Mouse (Mus musculus): Measurements from ENCODE around the gene Olfr1053. TPM values are rescaled to one million over a fixed set of nuclear protein-coding genes. Genes with fewer than 3 reads are reported as not detected.
"Not testable (repeated sequence)": the region's sequence is repeated elsewhere in the genome, so short reads cannot be mapped to it uniquely, and the experiment has no call there.

Gene Olfr1053
- not detected in 2 replicates for polyA plus RNA-seq (2015; fragmentation: Nextera tagmentation; extraction: Ambion mirVana)

GRCm38 (mm10) chr2:86315184-86315583 lies at the start of gene Olfr1053:
Gene Olfr1053 (minus strand): TSS chr2:86315284.
- TF ChIP-seq CTCF (IDR thresholded peaks at IDR 0.05; ENCODE audit: low read depth) = no peak
- no peak within 1 kb of the TSS for H3K9ac ChIP-seq (ENCODE audit: low read depth, low read length)
- no peak within 1 kb of the TSS for H3K27ac ChIP-seq
- no peaks in the 10 kb centered on the region for H3K36me3 ChIP-seq (ENCODE audit: insufficient read depth, low read length)
- no peaks in the 10 kb centered on the region for H3K9me3 ChIP-seq (replicated peaks; ENCODE audit: low read length)
- no peaks in the 10 kb centered on the region for H3K27me3 ChIP-seq (ENCODE audit: insufficient read depth, low read length)
- ATAC-seq (replicated peaks; ENCODE audit: low FRiP score, low read depth) = no peak
- no peak within 1 kb of the TSS for H3K4me3 ChIP-seq (replicated peaks; ENCODE audit: low read depth, low read length)
- WGBS = 68% methylated on average over 3 of the region's 3 CpGs
- H3K4me1 ChIP-seq (replicated peaks; ENCODE audit: insufficient read depth, low read length) = no peaks in the 10 kb centered on the region
- no peak within 1 kb of the TSS for H3K4me2 ChIP-seq (ENCODE audit: low read length)
- DNase-seq (ENCODE audit: low spot score) = no peak

DNA sequence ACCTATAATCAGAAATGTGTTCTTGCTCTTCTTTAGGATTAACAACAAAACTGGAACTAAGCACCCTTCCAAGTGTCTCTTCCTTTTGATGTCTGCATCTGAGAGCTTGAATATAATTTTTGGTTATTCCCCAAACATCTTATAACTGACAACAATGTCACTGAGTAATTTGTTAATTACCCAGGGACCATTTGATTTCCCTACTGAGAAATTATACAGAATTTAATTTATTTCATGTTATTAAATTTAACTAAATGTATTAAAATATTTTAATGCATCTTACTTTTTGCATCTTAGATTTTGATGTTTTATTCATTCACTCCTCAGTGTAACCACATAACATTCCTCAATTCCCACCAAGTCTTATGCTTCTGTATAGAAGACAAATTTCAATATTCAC lies 47.3 kb upstream of the Olfr1053 start, which contains the start of gene Olfr1056:
Olfr1056 (minus strand) TSS at position 101 of the 400 bp plus-strand sequence.
- Histone ChIP-seq H3K9ac (ENCODE audit: low read depth, low read length) (no peak within 1 kb of the TSS), H3K4me1 (replicated peaks; ENCODE audit: insufficient read depth, low read length) (no peaks in the 10 kb centered on the region), H3K4me2 (ENCODE audit: low read length) (no peak within 1 kb of the TSS), H3K27me3 (ENCODE audit: insufficient read depth, low read length) (no peaks in the 10 kb centered on the region), H3K36me3 (ENCODE audit: insufficient read depth, low read length) (no peaks in the 10 kb centered on the region), H3K9me3 (replicated peaks; ENCODE audit: low read length) (no peaks in the 10 kb centered on the region), H3K27ac (no peak within 1 kb of the TSS), H3K4me3 (replicated peaks; ENCODE audit: low read depth, low read length) (no peak within 1 kb of the TSS)
- no peak for TF ChIP-seq CTCF (IDR thresholded peaks at IDR 0.05; ENCODE audit: low read depth)
- DNase-seq (ENCODE audit: low spot score) (no peak), ATAC-seq (replicated peaks; ENCODE audit: low FRiP score, low read depth) (no peak)

GRCm38 (mm10) chr2:86351751-86352150 lies 36.7 kb upstream of the Olfr1053 start:
- not testable (repeated sequence) for H3K4me2 ChIP-seq (ENCODE audit: low read length); H3K4me1 ChIP-seq (replicated peaks; ENCODE audit: insufficient read depth, low read length); H3K36me3 ChIP-seq (ENCODE audit: insufficient read depth, low read length); H3K27me3 ChIP-seq (ENCODE audit: insufficient read depth, low read length); H3K9me3 ChIP-seq (replicated peaks; ENCODE audit: low read length); H3K27ac ChIP-seq; ATAC-seq (replicated peaks; ENCODE audit: low FRiP score, low read depth); H3K4me3 ChIP-seq (replicated peaks; ENCODE audit: low read depth, low read length); DNase-seq (ENCODE audit: low spot score); H3K9ac ChIP-seq (ENCODE audit: low read depth, low read length)
- 92% methylated on average over 1 of the region's 1 CpGs for WGBS

GRCm38 (mm10) chr2:86350184-86350583 lies 35.1 kb upstream of the Olfr1053 start, which contains the start of gene Olfr1055:
Gene Olfr1055 (minus strand): TSS chr2:86350284.
- no peaks in the 10 kb centered on the region for H3K36me3 ChIP-seq (ENCODE audit: insufficient read depth, low read length)
- H3K9me3 ChIP-seq (replicated peaks; ENCODE audit: low read length) = no peaks in the 10 kb centered on the region
- no peak within 1 kb of the TSS for H3K9ac ChIP-seq (ENCODE audit: low read depth, low read length)
- no peaks in the 10 kb centered on the region for H3K4me1 ChIP-seq (replicated peaks; ENCODE audit: insufficient read depth, low read length)
- H3K4me2 ChIP-seq (ENCODE audit: low read length) = no peak within 1 kb of the TSS
- ATAC-seq (replicated peaks; ENCODE audit: low FRiP score, low read depth) = no peak
- no peaks in the 10 kb centered on the region for H3K27me3 ChIP-seq (ENCODE audit: insufficient read depth, low read length)
- no peak for TF ChIP-seq CTCF (IDR thresholded peaks at IDR 0.05; ENCODE audit: low read depth)
- no peak within 1 kb of the TSS for H3K27ac ChIP-seq
- no peak within 1 kb of the TSS for H3K4me3 ChIP-seq (replicated peaks; ENCODE audit: low read depth, low read length)
- no peak for DNase-seq (ENCODE audit: low spot score)
- 76% methylated on average over 5 of the region's 5 CpGs for WGBS

DNA sequence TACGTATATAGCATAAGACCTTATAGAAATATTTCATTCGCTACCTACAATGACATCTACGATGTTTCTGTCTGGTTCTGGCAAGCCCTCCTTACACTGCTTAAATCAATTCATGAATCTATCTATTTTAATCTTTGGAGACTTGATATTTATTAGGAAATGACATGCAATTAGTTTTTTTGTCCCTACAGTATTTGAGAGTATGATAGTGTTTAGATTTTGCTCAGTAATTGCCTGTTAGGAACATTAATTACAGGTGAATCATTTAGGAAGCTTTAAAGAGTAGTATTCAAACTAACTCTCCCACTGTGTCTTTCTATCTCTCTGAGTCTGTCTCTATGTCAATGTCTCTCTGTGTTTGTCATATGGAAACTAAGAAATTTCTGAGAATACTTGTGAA lies 20.2 kb upstream of the Olfr1053 start, which contains the start of gene Olfr1054:
Olfr1054 (minus strand) TSS at position 101 of the 400 bp plus-strand sequence.
- H3K27me3 ChIP-seq (ENCODE audit: insufficient read depth, low read length) = no peaks in the 10 kb centered on the region
- H3K36me3 ChIP-seq (ENCODE audit: insufficient read depth, low read length) = no peaks in the 10 kb centered on the region
- TF ChIP-seq CTCF (IDR thresholded peaks at IDR 0.05; ENCODE audit: low read depth) = no peak
- DNase-seq (ENCODE audit: low spot score) (no peak), ATAC-seq (replicated peaks; ENCODE audit: low FRiP score, low read depth) (no peak)
- no peak within 1 kb of the TSS for H3K9ac ChIP-seq (ENCODE audit: low read depth, low read length)
- WGBS = 79% methylated on average over 3 of the region's 3 CpGs
- H3K4me1 ChIP-seq (replicated peaks; ENCODE audit: insufficient read depth, low read length) = no peaks in the 10 kb centered on the region
- H3K27ac ChIP-seq = no peak within 1 kb of the TSS
- no peak within 1 kb of the TSS for H3K4me3 ChIP-seq (replicated peaks; ENCODE audit: low read depth, low read length)
- H3K4me2 ChIP-seq (ENCODE audit: low read length) = no peak within 1 kb of the TSS
- no peaks in the 10 kb centered on the region for H3K9me3 ChIP-seq (replicated peaks; ENCODE audit: low read length)

- DNase-seq (ENCODE audit: low spot score) (no peak), ATAC-seq (replicated peaks; ENCODE audit: low FRiP score, low read depth) (no peak)
- Histone ChIP-seq H3K4me1 (replicated peaks; ENCODE audit: insufficient read depth, low read length) (no peaks in the 10 kb centered on the region), H3K4me3 (replicated peaks; ENCODE audit: low read depth, low read length) (no peak within 1 kb of the TSS), H3K4me2 (ENCODE audit: low read length) (no peak within 1 kb of the TSS), H3K27ac (no peak within 1 kb of the TSS), H3K36me3 (ENCODE audit: insufficient read depth, low read length) (no peaks in the 10 kb centered on the region), H3K9ac (ENCODE audit: low read depth, low read length) (no peak within 1 kb of the TSS), H3K27me3 (ENCODE audit: insufficient read depth, low read length) (no peaks in the 10 kb centered on the region), H3K9me3 (replicated peaks; ENCODE audit: low read length) (no peaks in the 10 kb centered on the region)
- no peak for TF ChIP-seq CTCF (IDR thresholded peaks at IDR 0.05; ENCODE audit: low read depth)
Measured at GRCm38 (mm10) chr2:86292155-86292554, 22.9 kb downstream of the Olfr1053 start, which contains the start of gene Olfr1052. Gene Olfr1052 (plus strand): TSS chr2:86292455.

DNA sequence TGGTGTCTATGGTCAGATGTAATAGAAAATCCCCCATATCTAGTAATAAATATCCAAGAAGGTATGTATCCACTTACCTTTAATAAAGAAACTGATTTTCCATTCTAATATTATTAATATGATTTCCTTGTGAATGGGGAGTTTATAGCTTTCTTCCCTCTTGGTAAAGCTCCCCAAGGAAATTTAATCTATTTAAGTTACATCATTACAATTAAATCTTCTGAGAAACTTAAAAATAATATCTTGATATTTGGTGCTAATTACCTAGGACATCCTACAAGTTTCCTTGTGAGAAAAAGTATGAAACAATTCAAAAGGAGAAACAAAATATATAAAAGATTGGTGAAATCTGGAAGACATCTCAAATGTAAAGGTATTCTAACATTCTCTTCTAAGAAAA lies 36.1 kb downstream of the Olfr1053 start, which contains the start of gene Olfr1051:
Olfr1051 (minus strand) TSS at position 101 of the 400 bp plus-strand sequence.
- not testable (repeated sequence) for H3K4me1 ChIP-seq (replicated peaks; ENCODE audit: insufficient read depth, low read length); H3K9me3 ChIP-seq (replicated peaks; ENCODE audit: low read length); DNase-seq (ENCODE audit: low spot score); H3K27me3 ChIP-seq (ENCODE audit: insufficient read depth, low read length); ATAC-seq (replicated peaks; ENCODE audit: low FRiP score, low read depth); H3K4me3 ChIP-seq (replicated peaks; ENCODE audit: low read depth, low read length); H3K9ac ChIP-seq (ENCODE audit: low read depth, low read length); H3K4me2 ChIP-seq (ENCODE audit: low read length); H3K36me3 ChIP-seq (ENCODE audit: insufficient read depth, low read length); H3K27ac ChIP-seq

Other genes with a start within 250 kb of the Olfr1053 start
- not detected in 2 replicates for gene Olfr1036, start 241.3 kb downstream of the Olfr1053 start, polyA plus RNA-seq (2015; fragmentation: Nextera tagmentation; extraction: Ambion mirVana)
- not detected in 2 replicates for gene Olfr1037, start 227.9 kb downstream of the Olfr1053 start, polyA plus RNA-seq (2015; fragmentation: Nextera tagmentation; extraction: Ambion mirVana)
- not detected in 2 replicates for gene Olfr1039, start 179.4 kb downstream of the Olfr1053 start, polyA plus RNA-seq (2015; fragmentation: Nextera tagmentation; extraction: Ambion mirVana)
- not detected in 2 replicates for gene Olfr1040, start 168.6 kb downstream of the Olfr1053 start, polyA plus RNA-seq (2015; fragmentation: Nextera tagmentation; extraction: Ambion mirVana)
- not detected in 2 replicates for gene Olfr1042, start 153.4 kb downstream of the Olfr1053 start, polyA plus RNA-seq (2015; fragmentation: Nextera tagmentation; extraction: Ambion mirVana)
- gene Olfr1043, start 147.8 kb downstream of the Olfr1053 start, polyA plus RNA-seq (2015; fragmentation: Nextera tagmentation; extraction: Ambion mirVana) = not detected in 2 replicates
- not detected in 2 replicates for gene Olfr1044, start 137.5 kb downstream of the Olfr1053 start, polyA plus RNA-seq (2015; fragmentation: Nextera tagmentation; extraction: Ambion mirVana)
- not detected in 2 replicates for gene Olfr52, start 129.6 kb downstream of the Olfr1053 start, polyA plus RNA-seq (2015; fragmentation: Nextera tagmentation; extraction: Ambion mirVana)
- not detected in 2 replicates for gene Olfr1045, start 112.3 kb downstream of the Olfr1053 start, polyA plus RNA-seq (2015; fragmentation: Nextera tagmentation; extraction: Ambion mirVana)
- gene Olfr1046, start 96.0 kb downstream of the Olfr1053 start, polyA plus RNA-seq (2015; fragmentation: Nextera tagmentation; extraction: Ambion mirVana) = not detected in 2 replicates
- gene Olfr1047, start 83.9 kb downstream of the Olfr1053 start, polyA plus RNA-seq (2015; fragmentation: Nextera tagmentation; extraction: Ambion mirVana) = not detected in 2 replicates
- not detected in 2 replicates for gene Olfr1048, start 75.0 kb downstream of the Olfr1053 start, polyA plus RNA-seq (2015; fragmentation: Nextera tagmentation; extraction: Ambion mirVana)
- gene Olfr1049, start 57.0 kb downstream of the Olfr1053 start, polyA plus RNA-seq (2015; fragmentation: Nextera tagmentation; extraction: Ambion mirVana) = not detected in 2 replicates
- gene Olfr1051, start 36.2 kb downstream of the Olfr1053 start, polyA plus RNA-seq (2015; fragmentation: Nextera tagmentation; extraction: Ambion mirVana) = not detected in 2 replicates
- gene Olfr1052, start 22.8 kb downstream of the Olfr1053 start, polyA plus RNA-seq (2015; fragmentation: Nextera tagmentation; extraction: Ambion mirVana) = not detected in 2 replicates
- not detected in 2 replicates for gene Olfr1054, start 20.1 kb upstream of the Olfr1053 start, polyA plus RNA-seq (2015; fragmentation: Nextera tagmentation; extraction: Ambion mirVana)
- gene Olfr1055, start 35.0 kb upstream of the Olfr1053 start, polyA plus RNA-seq (2015; fragmentation: Nextera tagmentation; extraction: Ambion mirVana) = not detected in 2 replicates
- gene Olfr1056, start 47.2 kb upstream of the Olfr1053 start, polyA plus RNA-seq (2015; fragmentation: Nextera tagmentation; extraction: Ambion mirVana) = not detected in 2 replicates
- not detected in 2 replicates for gene Olfr1057, start 63.1 kb upstream of the Olfr1053 start, polyA plus RNA-seq (2015; fragmentation: Nextera tagmentation; extraction: Ambion mirVana)
- gene Olfr1058, start 73.3 kb upstream of the Olfr1053 start, polyA plus RNA-seq (2015; fragmentation: Nextera tagmentation; extraction: Ambion mirVana) = not detected in 2 replicates
- gene Olfr1061, start 98.8 kb upstream of the Olfr1053 start, polyA plus RNA-seq (2015; fragmentation: Nextera tagmentation; extraction: Ambion mirVana) = not detected in 2 replicates
- not detected in 2 replicates for gene Olfr1062, start 111.5 kb upstream of the Olfr1053 start, polyA plus RNA-seq (2015; fragmentation: Nextera tagmentation; extraction: Ambion mirVana)
- gene Olfr1065, start 135.3 kb upstream of the Olfr1053 start, polyA plus RNA-seq (2015; fragmentation: Nextera tagmentation; extraction: Ambion mirVana) = not detected in 2 replicates
- gene Olfr1066, start 141.0 kb upstream of the Olfr1053 start, polyA plus RNA-seq (2015; fragmentation: Nextera tagmentation; extraction: Ambion mirVana) = not detected in 2 replicates
- not detected in 2 replicates for gene Olfr228, start 172.1 kb upstream of the Olfr1053 start, polyA plus RNA-seq (2015; fragmentation: Nextera tagmentation; extraction: Ambion mirVana)
- gene Olfr1076, start 193.2 kb upstream of the Olfr1053 start, polyA plus RNA-seq (2015; fragmentation: Nextera tagmentation; extraction: Ambion mirVana) = not detected in 2 replicates
- not detected in 2 replicates for gene Olfr1079, start 227.2 kb upstream of the Olfr1053 start, polyA plus RNA-seq (2015; fragmentation: Nextera tagmentation; extraction: Ambion mirVana)
- gene Olfr1080, start 243.0 kb upstream of the Olfr1053 start, polyA plus RNA-seq (2015; fragmentation: Nextera tagmentation; extraction: Ambion mirVana) = not detected in 2 replicates